Mouse (Mus musculus): ENCODE data around the gene AI413582.

The AI413582 gene

DNA sequence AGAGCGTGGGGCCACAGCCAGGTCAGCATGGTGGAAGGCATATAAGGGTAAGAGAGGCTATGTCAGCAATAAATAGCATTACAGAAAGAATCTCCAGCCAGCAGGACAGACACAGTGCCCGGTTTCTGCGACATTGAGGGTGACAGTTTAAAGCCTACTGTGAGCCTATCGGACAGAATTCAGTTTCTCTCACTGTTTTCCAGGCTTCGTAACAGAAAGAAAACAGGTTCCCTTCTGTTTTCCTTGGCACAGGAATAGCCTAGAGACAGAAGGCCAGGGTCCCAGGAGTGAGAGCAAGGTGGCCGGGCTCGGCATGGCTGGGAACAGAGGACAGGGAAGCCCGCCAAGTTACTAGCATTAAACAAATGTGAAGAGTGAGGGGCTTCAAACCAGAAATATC lies 14.3 kb upstream of the AI413582 start:
- DNase-seq (ENCODE audit: low read depth, low spot score) = no peak

DNA sequence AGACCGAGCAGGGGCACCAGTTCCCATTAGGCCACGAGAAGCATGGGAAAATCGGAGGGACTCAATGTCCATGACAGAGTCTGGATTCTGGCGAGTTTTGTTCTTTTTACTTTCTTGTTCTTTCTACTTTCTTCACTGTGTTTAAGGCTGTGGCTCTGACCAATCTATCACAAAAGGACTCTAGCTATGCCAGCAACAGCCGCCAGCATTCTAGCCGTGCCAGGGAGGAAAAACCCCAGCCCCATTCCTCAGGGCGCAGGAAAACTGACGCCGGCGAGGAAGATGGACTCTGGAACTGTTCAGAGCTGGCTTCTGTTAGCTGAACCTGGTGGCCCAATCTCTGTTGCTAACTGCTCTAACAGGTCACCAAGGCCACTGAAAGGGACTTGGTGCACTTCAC lies 12.9 kb upstream of the AI413582 start:
- DNase-seq (ENCODE audit: low read depth, low spot score) = no peak

DNA sequence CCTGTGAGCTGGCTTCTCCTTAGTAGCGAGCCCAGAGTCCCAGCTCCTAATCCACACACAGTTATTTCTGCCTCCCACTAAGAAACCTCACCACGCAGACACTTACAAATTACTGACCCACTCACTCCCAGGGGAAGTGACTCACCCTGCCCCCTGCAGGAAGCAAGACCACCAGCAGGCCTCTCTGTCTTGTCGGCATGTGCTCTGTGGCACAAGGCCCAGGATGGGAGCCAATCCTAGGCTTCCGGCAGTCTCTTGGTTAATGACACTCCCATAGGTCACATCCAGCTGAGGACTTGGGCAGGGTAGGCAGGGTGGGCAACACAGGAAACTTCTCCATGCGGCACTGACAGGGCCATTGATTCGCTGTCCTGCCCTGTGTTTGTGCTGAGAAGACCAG lies 11.9 kb upstream of the AI413582 start:
- no peak for DNase-seq (ENCODE audit: low read depth, low spot score)

DNA sequence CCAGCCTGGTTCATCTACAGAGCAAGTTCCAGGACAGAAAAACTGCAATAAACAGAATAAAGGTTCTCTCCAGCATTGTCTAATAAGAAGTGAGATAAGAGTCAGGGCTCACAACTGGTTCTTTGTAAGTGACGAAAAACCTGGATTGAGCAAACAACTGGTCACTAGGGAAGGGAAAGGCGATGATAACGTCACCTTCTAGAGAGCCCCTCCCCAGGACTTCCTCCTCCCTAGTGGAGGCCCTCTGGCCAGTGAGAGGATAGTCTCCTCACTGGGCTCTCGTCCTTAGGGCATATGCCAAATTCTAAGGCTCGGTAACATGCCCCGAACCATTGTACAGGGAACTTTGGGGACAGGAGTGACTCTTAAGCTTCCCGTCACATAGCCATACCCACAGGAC lies 10.5 kb upstream of the AI413582 start:
- no peak for DNase-seq (ENCODE audit: low read depth, low spot score)

DNA sequence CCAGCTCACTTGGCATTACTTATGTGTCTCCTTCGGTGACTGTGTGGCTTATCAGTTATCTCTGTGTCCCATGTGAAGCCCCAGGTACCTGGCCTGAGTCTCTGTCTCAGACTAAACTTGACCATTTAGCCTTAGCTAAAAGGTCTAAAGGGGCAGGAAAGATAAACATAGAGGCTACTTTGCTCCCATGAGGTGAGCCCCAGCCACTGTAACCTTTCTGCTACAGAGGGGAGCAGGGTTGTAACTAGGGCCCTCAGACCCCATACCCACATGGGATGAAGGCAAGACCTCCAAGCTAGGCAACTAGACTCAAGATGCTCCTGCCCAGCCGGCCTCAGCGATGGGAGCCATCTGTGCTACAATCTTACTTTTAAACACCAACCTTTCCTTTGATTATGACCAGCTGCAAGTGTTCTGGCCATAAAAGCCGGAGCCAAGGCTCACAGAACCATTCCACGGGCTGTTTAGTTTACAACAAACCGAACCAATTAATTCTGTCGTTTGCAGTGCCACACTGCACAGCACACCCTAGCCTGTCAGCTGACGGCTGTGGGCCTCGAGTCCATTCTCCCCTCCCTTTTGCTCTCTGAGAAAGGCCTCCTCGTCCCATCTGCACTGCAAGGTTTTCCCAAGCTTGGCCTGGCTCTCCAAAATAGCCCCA lies 9.7 kb upstream of the AI413582 start:
- no peak for DNase-seq (ENCODE audit: low read depth, low spot score)

DNA sequence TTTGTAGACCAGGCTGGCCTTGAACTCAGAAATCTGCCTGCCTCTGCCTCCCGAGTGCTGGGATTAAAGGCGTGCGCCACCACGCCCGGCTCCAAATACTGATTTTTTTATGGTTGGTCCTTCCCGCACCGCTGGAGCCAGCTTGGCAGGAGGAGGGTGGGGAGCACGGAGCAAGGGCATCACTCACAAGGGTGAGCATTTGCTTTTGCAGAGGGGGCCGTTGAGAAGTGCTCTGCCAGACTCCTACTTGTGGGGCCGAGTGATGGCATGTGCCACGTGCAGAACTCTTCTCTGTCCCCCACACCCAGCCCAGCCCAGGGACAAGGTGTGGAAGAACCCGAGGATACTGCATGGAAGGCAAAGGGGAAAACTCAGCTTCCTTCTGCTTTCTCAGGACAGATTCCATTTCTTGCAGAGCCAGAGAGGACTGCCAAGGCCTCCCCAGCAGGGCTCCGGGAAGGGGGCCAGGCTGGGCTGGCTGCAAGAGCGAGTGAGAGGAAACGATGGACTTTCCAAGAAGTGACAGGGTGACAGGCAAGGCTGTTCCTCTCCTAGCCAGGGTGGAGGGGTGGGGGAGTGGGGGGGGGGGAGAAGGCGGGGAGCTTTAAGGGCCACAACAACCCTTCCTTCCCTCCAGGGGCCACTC lies 9.0 kb upstream of the AI413582 start:
- no peak for DNase-seq (ENCODE audit: low read depth, low spot score)

DNA sequence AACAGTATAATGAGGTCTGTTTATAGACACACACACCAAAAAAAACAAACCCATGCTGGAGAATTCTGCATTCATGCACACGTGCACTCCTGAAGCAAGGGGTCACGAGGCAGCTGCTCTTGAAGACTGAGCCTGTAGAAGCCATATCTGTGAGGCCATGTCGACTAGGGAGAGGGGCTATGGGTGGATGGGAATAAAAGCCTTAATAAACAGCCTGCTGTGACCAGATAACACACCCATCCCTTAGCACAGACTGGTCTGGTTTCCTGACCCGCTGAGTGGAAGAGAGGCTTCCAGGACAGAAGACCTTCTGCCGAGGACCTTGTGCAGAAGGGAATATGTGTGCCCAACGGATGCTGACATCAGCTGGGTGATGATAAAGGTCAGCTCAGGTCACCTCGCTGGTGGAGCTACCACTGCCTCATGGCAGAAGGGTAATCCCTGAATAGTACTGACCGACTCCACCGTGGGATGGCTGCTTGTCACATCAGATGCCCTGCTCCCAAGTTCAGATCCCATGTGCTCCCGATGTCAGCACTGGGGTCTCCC lies 8.3 kb upstream of the AI413582 start:
- no peak for DNase-seq (ENCODE audit: low read depth, low spot score)

DNA sequence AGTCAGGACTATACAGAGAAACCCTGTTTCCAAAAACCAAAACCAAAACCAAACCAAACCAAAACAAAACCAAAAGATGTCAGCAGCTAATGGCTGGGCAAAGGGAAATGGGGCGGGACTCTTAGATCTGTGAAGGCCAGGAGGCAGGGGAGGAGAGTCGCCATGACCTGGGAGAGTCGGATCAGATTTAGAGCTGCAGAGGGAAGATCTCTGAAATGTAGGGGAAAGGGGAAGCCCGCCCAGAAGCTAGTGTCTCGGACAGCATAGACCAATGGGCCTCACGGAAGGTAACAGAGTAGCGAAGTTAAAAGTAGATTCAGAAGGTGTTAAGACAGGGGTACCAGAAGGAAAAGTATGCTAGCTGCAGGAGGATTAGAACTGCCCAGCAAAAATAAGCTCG lies 5.8 kb upstream of the AI413582 start:
- DNase-seq (ENCODE audit: low read depth, low spot score) = no peak

DNA sequence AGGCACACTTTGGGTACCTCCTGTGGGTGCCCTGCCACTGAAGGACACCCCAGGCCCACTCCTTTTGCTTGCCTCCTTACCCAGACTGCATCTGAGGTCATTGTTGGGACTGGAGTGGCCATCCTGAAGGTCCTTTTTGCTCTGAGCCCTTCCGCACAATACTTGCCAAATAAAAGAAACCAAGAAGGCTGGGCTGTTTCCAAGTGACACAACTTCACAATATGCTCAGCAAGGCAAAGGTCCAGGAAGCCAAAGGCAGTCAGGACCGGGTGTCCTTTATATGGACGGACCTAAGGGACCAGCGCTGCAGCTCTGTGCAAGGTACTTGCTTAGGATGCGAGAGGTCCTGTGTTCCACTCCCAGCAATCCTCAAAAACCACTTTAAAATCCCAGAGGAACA lies 2.7 kb upstream of the AI413582 start:
- no peak for DNase-seq (ENCODE audit: low read depth, low spot score)

DNA sequence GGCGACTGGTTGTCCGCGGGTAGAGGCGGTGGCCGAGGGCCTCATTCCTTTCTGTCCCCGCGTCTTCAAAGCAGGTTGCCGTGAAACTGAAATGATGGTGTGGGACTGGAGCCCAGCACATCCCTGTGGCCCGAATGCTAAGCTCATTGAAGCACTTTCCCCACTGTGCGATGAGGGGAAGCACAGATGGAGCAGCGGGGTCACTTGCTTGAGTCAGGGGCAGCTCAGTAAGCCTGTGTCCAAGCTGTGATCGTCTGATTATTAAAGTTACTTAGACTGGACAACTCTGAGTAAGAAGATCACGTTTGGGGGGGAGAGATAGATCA lies 349 bp upstream of the AI413582 start:
- no peak for DNase-seq (ENCODE audit: low read depth, low spot score)

DNA sequence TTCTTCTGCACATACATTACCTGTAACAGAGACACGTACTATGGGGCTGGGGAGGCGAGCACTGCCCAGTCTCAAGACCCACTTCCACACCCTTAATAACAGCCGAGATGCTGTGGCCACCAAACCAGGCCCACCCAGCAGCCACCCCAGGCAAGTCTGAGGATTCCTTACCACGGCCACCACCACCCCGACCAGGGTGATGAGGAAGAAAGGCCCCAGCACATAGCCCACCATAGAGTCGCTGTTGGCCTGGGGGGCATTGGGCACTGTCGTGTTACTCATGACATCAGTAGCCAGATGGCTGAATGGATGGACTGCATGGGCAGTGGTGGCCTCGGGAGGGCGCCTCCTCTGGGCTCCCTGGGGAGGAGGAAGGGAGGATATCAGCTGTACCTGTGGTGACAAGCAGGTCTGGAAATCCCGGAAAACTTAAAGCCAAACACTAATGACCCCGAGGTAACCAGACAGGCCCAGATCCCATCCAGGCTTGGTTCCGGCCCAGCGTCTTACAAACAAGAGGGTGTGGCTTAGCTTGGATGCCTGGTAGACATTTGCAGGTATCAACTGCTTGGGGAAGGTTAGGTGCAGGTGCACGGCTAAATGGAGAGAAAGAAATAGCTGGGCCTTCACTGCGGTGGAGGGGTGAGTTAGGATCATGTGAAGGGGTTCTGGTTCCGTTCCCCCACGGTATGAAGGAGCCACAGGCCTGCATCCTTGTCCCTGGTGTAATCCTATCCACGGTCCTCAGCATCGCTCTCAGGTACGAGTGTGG lies 979 bp downstream of the AI413582 start:
- DNase-seq (ENCODE audit: low read depth, low spot score) = no peak

DNA sequence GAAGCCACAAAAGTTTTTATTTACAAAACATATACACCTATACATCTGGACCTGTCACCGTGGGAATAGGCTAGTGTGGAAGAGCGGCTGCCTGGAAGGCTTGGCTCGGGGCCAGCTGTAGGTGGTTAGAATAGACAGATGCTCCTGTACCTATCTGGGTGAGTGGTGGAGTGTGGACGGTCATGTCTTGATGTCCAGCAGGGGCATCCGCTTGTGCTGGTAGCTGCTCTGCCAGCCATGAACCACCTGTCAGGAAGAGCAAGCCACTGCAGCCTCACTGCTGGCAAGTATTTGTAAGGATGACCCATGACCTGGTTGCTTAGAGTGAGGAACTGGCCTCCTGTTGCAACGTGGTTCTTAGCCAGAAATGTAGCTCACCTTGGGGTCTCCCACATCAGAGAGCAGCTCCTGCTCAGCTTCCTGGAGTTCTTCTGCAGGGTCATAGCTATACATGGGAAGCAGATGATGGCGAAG lies 1.7 kb downstream of the AI413582 start:
- no peak for DNase-seq (ENCODE audit: low read depth, low spot score)

DNA sequence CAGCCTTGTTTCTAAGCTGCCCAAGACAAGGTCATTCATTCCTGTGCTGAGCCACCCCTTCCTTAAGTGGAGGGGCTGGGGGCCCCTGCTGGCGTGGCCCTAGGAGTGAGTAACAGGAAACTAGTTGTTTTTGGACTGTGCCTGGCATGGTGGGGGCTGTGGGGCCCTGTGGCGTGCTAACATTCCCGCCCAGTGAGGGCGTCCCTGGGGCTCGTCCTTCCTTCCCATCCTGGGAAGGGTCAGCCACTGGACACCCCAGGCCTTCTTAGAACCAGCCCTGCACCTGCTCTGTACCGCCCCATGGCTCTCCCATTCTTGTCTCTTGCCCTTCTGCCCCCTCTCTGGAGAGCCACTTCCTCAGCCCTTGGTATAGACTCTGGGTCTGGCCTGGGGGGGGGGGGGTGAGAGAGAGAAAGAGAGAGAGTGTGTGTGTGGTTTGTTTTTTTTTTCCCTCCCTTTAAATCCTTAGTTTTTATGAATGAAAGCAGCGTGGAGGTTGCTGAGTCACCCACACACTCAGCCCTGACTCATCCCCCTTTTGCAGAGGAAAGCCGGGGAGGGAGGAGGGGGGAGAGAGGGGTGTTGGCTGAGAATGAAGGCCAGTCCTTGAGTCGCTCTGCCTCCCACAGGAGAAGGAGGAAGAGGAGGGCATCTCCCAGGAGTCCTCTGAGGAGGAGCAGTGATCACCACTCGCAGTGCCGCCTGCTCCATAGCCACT lies 3.6 kb downstream of the AI413582 start:
- peak; percentile 84 for DNase-seq (ENCODE audit: low read depth, low spot score)

DNA sequence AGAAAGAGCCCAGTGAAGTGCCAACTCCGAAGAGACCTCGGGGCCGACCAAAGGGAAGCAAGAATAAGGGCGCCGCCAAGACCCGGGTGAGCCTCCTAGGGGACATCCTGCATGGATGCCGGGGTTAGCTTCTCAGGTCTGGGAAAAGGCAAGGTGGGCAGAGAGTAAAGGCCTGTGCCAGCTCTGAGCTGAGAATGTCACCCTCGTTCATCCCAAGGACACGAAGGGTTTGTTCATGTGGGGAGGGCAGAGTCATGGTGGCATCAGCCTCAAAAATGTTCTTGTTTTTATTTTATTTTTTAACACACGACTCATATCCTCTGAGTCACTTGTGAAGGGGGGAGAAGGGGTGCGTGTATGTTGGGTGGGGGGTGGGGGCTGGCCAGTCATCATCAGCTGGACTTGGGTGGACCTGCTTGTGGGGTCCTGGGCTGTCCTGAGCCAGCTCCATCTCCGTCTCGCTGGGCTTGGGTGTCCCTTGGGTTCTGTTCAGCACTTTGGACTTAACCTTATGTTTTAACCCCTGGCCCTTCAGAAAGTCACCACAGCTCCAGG lies 4.6 kb downstream of the AI413582 start:
- DNase-seq (ENCODE audit: low read depth, low spot score) = no peak

DNA sequence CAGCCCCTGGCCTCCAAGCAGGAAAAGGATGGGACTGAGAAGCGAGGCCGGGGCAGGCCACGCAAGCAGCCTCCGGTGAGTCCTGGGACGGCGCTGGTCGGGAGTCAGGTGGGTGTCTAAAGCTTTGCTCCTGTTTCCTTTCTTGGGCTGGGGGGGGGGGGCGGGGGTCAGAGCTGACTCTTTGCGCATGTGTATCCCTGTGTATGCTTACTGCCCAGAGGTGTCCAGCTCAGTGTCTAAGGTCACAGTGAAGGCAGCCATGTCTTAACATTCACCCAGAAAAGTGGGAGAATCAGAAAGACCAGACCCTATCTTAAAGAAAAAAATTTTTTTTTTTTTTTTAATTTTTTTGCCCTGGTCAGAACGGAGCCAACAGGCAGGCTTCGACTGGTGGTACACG lies 6.0 kb downstream of the AI413582 start:
- no peak for DNase-seq (ENCODE audit: low read depth, low spot score)

DNA sequence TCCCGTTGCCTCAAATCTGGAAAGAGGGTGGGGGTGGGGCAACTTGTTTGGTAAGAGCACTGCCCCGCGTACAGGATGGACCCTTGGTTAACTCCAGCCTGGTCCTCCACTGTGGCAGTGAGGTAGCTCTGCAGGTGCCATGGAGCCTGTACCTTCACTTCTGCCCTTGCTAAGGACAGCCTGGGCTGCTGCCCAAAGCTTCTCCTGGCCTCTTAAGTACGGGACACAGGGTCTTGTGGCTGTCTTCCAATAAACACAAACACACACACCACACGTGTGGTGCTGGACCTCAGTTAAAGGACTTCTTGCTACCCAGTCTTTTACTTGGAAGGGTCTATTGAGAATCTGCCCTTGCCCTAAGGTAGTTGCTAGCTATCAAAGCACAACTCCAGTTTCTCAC lies 6.7 kb downstream of the AI413582 start:
- DNase-seq (ENCODE audit: low read depth, low spot score) = no peak

DNA sequence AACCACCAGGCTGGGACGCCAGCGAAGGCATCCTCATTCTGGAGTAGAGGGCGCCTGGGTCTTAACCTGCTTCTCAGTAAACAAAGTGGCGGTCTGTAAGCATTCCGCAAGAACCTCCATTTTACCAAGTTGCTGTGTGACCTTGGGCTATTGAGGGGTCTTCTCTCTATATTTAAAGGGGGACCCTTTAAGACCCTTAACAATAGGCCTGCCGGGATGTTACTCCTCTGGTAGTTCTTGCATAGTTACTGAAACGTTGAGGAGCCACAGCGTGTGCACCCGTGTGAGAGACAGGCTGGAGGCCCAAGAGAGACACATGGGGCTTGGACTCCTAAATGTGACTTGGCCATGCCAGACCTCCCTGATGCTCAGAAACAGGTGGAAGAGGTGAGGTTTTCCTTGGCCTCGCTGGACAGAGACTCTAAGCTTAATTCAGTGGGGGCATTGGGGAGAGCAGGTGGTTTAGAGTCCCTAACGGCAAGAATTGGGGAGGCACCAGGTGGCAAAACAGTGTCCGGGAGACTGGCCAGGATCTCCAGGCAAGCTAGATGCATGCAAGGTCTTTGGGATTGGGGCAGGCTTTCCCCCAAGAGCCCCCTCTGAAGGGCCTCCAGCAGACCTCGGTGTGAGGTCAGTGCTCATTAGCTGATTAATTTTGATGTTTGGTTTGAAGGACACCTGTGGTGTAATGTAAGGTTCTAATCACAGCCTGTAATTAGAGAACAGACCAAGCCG lies 7.5 kb downstream of the AI413582 start:
- no peak for DNase-seq (ENCODE audit: low read depth, low spot score)

DNA sequence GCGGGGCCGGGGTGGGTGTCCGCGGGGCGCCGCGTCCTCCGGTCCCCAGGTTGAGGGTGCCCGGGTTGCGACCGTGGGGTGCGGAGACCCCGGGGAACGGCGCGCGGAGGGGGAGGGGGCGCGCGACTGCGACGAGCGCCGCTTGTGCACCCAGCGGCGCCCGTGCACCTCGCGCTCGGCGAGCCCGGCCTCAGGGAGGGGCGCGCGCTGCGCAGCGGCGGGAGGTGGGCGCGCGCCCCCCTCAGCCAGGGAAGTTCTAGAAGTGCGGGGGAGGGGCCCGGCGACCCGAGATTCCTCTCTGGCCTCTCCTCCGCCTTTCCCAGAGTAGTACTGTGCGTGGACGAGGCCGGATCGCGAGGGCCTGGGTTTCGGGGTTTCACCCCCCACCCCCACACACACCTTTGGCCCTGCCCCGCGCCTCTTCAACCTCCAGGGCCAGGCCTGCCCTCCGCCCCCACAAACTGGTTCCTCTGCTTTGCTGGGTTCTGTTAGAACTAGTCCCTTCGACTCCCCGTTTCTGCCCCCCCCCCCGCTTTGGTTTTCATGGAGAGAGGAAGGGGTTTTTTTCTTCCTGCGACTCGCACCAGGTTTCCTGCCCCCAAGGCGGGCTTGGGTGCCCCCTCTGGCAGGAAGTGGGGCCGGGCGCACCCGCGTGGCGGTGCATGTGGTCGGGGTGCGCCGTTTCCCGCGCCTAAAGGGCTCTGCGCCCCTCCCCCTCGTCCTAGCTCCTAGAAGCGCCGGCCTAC lies 8.2 kb downstream of the AI413582 start:
- DNase-seq (ENCODE audit: low read depth, low spot score) = no peak

DNA sequence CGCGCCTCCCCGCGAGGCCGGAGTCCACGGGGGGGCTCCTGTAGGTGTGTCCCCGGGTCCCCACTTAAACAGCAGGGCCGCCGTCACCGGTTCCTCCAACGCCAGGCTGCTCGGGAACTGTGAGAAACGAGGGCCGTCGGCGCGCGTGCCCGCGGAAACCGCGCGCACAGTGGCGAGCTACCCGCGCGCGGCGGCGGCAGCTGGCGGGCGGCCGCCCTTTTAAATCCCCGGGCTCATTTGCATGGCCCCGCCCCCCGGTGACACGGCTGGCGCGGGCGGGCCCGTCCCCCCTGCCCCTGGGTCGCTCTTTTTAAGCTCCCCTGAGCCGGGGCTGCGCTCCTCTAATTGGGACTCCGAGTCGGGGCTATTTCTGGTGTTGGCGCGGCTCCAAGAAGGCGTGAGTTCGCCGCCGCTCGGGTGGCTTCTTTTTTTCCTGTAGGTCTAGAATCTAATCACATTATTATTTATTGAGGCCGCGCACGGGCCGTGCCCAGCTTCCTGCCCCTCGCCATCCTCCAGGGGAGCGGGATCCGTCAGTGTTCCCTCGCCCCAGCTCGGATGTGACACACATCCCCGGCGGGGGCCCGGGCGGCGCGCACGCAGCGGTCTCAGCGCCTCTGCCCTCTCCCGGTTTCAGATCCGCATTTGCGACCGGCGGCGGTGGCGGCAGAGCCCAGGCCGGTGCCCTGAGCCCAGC lies 9.1 kb downstream of the AI413582 start, which contains the start of gene Hmga1:
Gene Hmga1, plus strand, starts transcription at position 183 of the 697 bp plus-strand sequence.
- no peak for DNase-seq (ENCODE audit: low read depth, low spot score)
